Mouse (Mus musculus) heart, adult 9 months (tissue): ENCODE results near the gene Rrh.
"Not testable (repeated sequence)": the region's sequence is repeated elsewhere in the genome, so short reads cannot be mapped to it uniquely, and the experiment has no call there.

Experiments used
- DNase-seq, 2 experiments: peaks; one replicate each; pipeline ENCODE4 v3.0.0; 2022; ENCODE audit warnings: low spot score in 2 of 2

Gene Rrh

DNA sequence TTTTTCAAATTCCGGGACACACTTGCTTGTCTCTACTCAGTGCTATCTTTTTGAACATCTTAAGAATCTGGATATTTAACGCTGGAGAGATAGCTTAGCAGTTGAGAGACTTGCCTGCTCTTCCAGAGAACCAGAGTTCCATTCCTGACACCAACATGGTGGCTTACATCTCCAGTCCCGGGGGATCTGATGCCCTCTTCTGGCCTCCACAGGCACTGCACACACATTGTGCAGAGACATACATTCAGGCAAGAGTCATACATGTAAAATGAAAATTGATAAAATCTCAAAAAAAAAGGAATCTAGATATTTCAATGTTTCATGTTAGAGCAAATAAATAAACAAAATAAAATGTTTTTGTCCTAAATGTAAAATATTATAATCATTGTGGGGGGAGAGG lies 39.6 kb downstream of the Rrh start:
- no peak for DNase-seq

DNA sequence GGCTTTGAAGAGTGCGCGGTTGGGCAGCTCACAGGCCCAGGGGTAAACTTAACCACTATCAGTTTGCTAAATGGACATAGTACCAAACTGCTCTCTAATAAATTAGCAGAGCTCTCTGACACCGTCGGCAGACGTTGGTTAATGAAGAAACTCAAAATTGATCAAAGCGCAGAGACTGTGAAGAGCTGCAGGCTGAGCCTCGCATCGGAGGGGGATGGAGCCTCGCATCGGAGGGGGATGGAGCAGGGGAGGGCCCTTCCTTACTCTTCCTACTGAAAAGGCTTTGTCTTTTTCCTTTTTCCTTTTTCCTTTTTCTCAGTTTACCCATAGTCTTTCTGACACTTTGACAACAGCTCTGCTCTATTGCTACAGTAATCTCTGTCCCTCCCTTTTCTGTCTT lies 41.0 kb downstream of the Rrh start:
- no peak for DNase-seq

DNA sequence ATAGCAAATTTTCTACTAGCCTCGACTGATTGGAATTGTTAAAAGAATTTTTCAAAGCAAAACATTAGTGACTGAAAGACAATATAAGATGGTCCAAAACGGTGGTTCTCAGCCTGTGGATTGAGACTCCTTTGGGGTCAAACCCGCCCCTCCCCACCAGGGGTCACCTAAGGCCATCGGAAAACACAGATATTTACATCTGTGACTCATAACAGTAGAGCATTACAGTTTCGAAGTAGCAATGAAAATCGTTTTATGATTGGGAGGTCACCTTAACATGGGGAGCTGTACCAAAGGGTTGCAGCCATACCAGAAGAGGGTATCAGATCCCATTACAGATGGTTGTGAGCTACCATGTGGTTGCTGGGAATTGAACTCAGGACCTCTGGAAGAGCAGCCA lies 51.2 kb downstream of the Rrh start:
- DNase-seq: no peak

DNA sequence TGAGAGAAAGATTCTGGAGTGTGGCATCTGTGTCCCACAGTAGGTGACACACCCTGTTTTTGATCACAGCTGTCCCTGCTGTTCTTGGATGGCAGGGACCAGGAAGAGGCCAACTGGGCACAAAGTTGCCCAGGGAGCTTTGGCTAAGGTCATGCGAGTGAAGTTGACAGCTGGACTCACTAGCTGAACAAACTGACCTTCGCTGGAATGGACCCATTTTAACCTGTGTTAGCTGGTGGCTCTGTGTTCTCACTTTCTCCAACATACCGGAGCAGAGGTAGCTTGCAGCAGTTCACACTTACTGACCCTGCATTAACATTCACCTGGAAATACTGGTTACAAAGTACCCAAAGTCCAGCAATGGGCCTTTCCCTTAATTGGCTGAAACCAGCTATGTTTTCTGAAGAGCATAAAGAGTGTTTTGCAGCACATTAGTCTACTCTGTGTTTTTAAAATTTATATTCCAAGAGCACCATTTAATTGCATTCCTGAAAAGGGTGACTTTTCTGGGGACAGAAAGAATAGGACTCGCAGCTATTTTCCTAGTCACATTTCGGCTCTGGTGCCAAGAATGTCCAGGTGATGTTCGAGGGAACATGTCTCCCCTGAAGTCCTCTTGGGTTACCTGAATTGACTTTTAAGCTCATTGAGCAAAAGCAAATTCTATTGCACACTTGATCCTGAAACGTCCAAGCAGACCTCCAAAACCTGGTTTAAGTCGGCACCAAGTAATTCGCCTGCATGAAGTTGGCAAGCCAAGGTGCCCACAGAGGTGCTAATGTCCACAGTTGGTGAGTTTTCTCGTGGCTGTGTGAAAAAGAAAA lies 55.2 kb downstream of the Rrh start:
- DNase-seq: peak in 1 of 2 experiments; percentile 6

DNA sequence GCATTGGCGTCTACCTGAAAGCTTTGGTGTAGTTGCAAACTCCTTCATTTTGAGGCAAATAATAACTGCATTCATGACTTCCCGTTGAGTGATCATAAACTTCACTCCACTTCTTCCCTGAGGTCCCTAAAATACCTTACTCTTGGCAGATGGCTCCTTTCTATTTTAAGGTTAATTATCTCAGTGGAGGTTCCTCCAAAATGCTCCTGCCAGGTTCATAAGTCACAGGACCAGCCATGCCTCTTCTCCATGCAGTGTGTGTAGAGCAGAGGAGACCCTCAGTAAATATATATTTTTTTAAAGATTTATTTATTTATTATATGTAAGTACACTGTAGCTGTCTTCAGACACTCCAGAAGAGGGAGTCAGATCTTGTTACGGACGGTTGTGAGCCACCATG lies 56.3 kb downstream of the Rrh start:
- DNase-seq: peak; percentile 29 to 46

DNA sequence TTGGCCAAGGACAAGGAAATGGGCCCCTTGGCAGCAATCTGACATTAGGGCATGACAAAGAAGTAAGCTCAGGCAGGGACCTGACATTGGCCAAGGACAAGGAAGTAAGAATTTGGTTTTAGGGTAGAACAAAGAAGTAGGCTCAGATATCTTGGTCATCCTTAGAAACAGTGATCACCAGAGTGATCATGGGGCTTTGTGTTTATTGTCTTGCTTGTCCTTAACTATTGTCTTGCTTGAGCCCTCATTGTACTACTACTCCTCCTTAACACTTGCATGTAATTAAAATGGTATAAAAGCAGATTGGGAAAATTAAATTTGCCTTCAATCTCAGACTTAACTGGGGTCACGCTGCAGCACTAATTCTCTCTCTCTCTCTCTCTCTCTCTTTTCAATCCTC lies 64.8 kb downstream of the Rrh start:
- not testable (repeated sequence) for DNase-seq

DNA sequence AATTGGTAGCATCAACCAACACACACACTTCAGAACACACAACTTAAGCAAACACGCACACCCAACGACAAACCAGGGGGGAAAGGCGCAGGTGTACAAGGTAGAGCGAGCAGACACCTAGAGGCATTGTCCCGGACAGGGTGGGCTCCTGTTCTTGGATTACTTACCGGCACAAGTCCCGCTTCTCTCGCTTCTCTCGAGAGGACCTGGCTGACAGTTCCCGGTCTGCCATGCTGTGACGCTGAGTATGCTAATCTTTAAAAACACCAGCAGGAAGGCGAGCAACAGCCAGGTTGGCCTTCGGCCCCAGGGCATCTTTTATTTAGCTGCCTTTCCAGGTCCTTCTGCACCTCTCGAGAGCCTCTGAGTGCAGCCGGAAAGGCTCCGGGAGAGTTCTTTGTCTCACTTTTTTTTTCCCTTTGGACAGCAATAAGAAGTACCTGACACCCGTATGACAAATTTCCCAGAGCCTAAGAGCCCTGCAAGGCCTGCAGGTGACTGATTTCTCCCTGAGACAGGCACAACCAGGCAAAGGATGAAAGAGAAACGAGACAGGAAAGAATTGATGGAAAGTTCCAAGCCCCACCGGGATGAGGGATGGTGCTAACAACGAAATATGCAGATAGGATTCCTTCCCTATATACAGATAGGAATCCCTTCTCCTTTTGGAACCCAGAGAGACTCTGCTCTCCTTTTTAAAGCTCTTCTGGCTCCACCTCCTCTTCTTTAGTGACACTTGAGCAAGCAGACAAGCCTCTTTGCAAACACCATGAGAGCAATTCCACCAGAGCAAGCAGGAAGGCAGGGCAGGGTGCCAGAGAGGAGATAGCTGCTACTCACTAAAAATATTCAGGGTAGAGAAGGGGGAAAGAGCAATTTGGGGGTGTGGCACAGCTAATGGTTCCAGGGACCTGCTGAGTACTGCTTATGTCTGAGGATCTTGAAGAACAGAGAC lies 67.5 kb downstream of the Rrh start, which contains the start of gene Egf:
TSS of gene Egf (minus strand) at position 667 of the 955 bp plus-strand sequence.
- DNase-seq: peak; percentile 14 to 38
